Mouse (Mus musculus): ENCODE results near the gene Zc3hc1.
"Not testable (repeated sequence)": the region's sequence is repeated elsewhere in the genome, so short reads cannot be mapped to it uniquely, and the experiment has no call there.

Gene Zc3hc1

GRCm38 (mm10) chr6:30390714-30391697 is at the start of gene Zc3hc1:
Gene Zc3hc1, minus strand, starts transcription at chr6:30391028.
- DNase-seq (ENCODE audit: low spot score in 2 of 2): peak; percentile 62 to 70

- DNase-seq (ENCODE audit: low spot score in 2 of 2): no peak
These were observed 48.7 kb upstream of the Zc3hc1 start for GRCm38 (mm10) chr6:30439576-30439975.

- DNase-seq (ENCODE audit: low spot score in 2 of 2): no peak
These were observed 46.2 kb upstream of the Zc3hc1 start for GRCm38 (mm10) chr6:30437054-30437453.

- DNase-seq (ENCODE audit: low spot score in 2 of 2): no peak
These were observed 45.6 kb upstream of the Zc3hc1 start for GRCm38 (mm10) chr6:30436476-30436875.

GRCm38 (mm10) chr6:30432461-30433192 is 41.8 kb upstream of the Zc3hc1 start:
- DNase-seq (ENCODE audit: low spot score in 2 of 2): no peak

- DNase-seq (ENCODE audit: low spot score in 2 of 2): no peak
These were observed 26.0 kb upstream of the Zc3hc1 start for GRCm38 (mm10) chr6:30416801-30417200.

GRCm38 (mm10) chr6:30416126-30416525 is 25.3 kb upstream of the Zc3hc1 start:
- no peak for DNase-seq (ENCODE audit: low spot score in 2 of 2)

- no peak for DNase-seq (ENCODE audit: low spot score in 2 of 2)
These were observed 20.5 kb upstream of the Zc3hc1 start for GRCm38 (mm10) chr6:30411311-30411710.

- no peak for DNase-seq (ENCODE audit: low spot score in 2 of 2)
These were observed 18.7 kb upstream of the Zc3hc1 start for GRCm38 (mm10) chr6:30409399-30410093.

- DNase-seq (ENCODE audit: low spot score in 2 of 2): no peak
These were observed 17.4 kb upstream of the Zc3hc1 start for GRCm38 (mm10) chr6:30408276-30408675.

- no peak for DNase-seq (ENCODE audit: low spot score in 2 of 2)
These were observed 13.8 kb upstream of the Zc3hc1 start for GRCm38 (mm10) chr6:30404671-30405070.

- DNase-seq (ENCODE audit: low spot score in 2 of 2): peak in 1 of 2 experiments; percentile 28
These were observed 12.6 kb upstream of the Zc3hc1 start for GRCm38 (mm10) chr6:30403465-30403864.

- no peak for DNase-seq (ENCODE audit: low spot score in 2 of 2)
These were observed 11.3 kb upstream of the Zc3hc1 start for GRCm38 (mm10) chr6:30402091-30402491.

GRCm38 (mm10) chr6:30401308-30402015 is 10.6 kb upstream of the Zc3hc1 start, which contains the start of gene Klhdc10:
Gene Klhdc10, plus strand, starts transcription at chr6:30401868.
- DNase-seq (ENCODE audit: low spot score in 2 of 2): peak; percentile 99 to 100

GRCm38 (mm10) chr6:30400716-30401115 is 9.9 kb upstream of the Zc3hc1 start:
- DNase-seq (ENCODE audit: low spot score in 2 of 2): no peak

GRCm38 (mm10) chr6:30400146-30400545 is 9.3 kb upstream of the Zc3hc1 start:
- DNase-seq (ENCODE audit: low spot score in 2 of 2): no peak

GRCm38 (mm10) chr6:30391996-30392395 is 1.2 kb upstream of the Zc3hc1 start:
- no peak for DNase-seq (ENCODE audit: low spot score in 2 of 2)

GRCm38 (mm10) chr6:30390271-30390670 is 557 bp downstream of the Zc3hc1 start:
- not testable (repeated sequence) for DNase-seq (ENCODE audit: low spot score in 2 of 2)

GRCm38 (mm10) chr6:30381116-30381515 is 9.7 kb downstream of the Zc3hc1 start:
- no peak for DNase-seq (ENCODE audit: low spot score in 2 of 2)

- DNase-seq (ENCODE audit: low spot score in 2 of 2): no peak
These were observed 15.0 kb downstream of the Zc3hc1 start for GRCm38 (mm10) chr6:30375791-30376190.

All from urinary bladder, postnatal 4 days (tissue).